Mouse (Mus musculus): ENCODE results near the gene Zfp511. TPM values are rescaled to one million over a fixed set of nuclear protein-coding genes. Genes with fewer than 3 reads are reported as not detected.

Zfp511 gene
- polyA plus RNA-seq, 1 experiment from 2014 or later: 49.9 TPM

DNA sequence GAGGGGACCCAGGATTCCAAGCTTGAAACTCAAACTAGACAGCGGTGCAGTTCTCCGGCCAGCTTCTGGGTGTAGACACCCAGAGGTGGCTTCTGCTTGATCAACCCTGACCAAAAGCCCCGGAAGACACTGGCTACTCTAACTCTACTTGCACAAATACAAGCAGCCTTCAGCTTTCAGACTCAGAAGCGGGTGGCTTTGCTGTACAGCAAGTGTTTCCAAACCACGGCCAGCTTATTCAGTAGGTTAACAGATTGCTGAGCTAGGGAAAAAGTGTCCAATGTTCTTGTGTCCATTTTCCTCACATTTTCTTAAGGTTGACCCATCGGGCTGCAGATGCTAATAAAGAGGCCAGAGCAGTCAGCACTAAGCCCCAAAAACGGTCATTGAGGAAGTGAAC is 22.3 kb downstream of the Zfp511 start:
- 6% methylated on average over 7 of the region's 7 CpGs for WGBS
- no peaks in the 10 kb centered on the region for H3K9me3 ChIP-seq (ENCODE audit: control insufficient read depth, low read length)
- peak overlapping the region; percentile 52 for H3K9ac ChIP-seq (ENCODE audit: low read depth, low read length)
- H3K27me3 ChIP-seq (ENCODE audit: control insufficient read depth, insufficient read depth, low read length): peaks cover 18% of the 10 kb centered on the region
- peak overlapping the region; percentile 36 for H3K4me3 ChIP-seq (ENCODE audit: low read depth, low read length)
- DNase-seq (ENCODE audit: low spot score) (no peak), ATAC-seq (ENCODE audit: low FRiP score) (no peak)
- H3K36me3 ChIP-seq (ENCODE audit: control insufficient read depth, insufficient read depth, low read length): no peaks in the 10 kb centered on the region
- H3K4me1 ChIP-seq (replicated peaks; ENCODE audit: control insufficient read depth, insufficient read depth, low read length): peaks cover 25% of the 10 kb centered on the region
- H3K27ac ChIP-seq (ENCODE audit: low read depth, low read length): peak overlapping the region; percentile 97
- H3K4me2 ChIP-seq (replicated peaks; ENCODE audit: low read depth, low read length): peak overlapping the region; percentile 66

DNA sequence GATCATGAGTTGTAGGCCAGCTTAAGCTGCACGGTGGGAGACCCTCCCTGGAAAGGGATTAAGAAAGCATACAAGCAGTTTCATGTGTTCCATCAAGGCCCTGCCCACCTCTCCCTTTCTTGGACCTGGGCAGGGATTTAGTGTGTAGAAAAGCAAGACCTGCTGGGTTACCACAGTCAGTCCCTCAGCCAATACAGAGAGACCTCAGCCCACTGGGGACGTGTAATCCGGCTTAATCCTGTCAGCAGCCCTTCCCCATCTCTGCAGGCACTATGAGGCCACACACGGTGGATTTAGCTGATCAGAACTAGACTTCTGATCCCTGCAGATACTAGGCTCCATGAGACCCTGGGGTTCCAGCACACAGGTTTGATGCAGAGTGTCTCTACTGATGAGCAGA is 23.4 kb downstream of the Zfp511 start:
- Histone ChIP-seq H3K27ac (ENCODE audit: low read depth, low read length) (0 out of 2 replicates have a peak overlapping the region, but pooled peaks have one; percentile 81), H3K36me3 (ENCODE audit: control insufficient read depth, insufficient read depth, low read length) (no peaks in the 10 kb centered on the region), H3K4me1 (replicated peaks; ENCODE audit: control insufficient read depth, insufficient read depth, low read length) (peaks cover 25% of the 10 kb centered on the region), H3K4me3 (ENCODE audit: low read depth, low read length) (no peak overlapping the region), H3K27me3 (ENCODE audit: control insufficient read depth, insufficient read depth, low read length) (peaks cover 18% of the 10 kb centered on the region), H3K4me2 (replicated peaks; ENCODE audit: low read depth, low read length) (no peak overlapping the region), H3K9ac (ENCODE audit: low read depth, low read length) (no peak overlapping the region), H3K9me3 (ENCODE audit: control insufficient read depth, low read length) (no peaks in the 10 kb centered on the region)
- ATAC-seq (ENCODE audit: low FRiP score) (no peak), DNase-seq (ENCODE audit: low spot score) (peak; percentile 15)
- WGBS: 13% methylated on average over 4 of the region's 4 CpGs

DNA sequence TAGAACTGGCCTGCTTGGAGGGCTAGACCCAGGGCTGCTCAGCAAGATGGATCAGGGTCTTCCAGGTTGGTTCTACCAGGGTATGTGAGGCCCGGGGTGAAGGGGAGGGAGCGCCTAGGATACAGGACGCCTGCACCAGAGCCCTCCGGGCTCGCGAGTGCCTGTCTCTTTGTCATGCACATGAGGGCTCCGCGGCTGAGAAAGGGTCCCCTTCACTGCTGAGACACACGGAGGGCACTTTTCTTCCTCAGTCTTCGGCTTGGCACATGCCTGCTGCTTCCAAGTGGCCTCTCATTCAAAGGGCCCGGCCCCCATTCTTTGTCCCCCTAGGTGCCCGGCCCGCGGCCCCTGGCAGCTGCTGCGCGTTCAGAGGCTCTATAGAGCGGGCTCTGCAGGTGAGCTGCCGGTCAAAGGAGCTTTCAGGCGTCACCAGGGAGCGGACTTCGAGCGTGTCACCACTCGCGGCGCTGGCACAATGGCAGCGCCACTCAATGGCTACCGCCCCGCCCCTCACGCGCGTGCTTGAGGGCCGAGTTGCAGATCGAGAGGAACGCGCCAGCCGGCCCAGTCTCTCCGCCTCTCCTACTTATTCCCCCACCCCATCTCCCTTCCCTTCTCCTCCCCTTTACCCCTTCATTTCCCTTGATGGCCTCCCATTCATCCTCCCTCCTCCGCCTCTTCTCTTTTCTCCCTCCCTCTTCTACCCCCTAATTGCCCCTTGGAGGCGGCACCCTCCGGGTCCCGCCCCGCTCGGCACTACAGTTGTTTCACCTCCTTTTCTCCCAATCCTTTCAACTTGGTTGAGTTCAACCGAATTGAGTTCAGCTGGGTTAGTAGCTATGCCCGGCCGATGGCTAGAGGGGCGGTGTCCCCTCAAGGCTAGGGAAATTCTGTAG is 25.0 kb downstream of the Zfp511 start:
- Histone ChIP-seq H3K9ac (ENCODE audit: low read depth, low read length) (peak overlapping the region; percentile 56), H3K36me3 (ENCODE audit: control insufficient read depth, insufficient read depth, low read length) (no peaks in the 10 kb centered on the region), H3K27ac (ENCODE audit: low read depth, low read length) (peak overlapping the region; percentile 81), H3K4me3 (ENCODE audit: low read depth, low read length) (peak overlapping the region; percentile 25), H3K9me3 (ENCODE audit: control insufficient read depth, low read length) (no peaks in the 10 kb centered on the region), H3K27me3 (ENCODE audit: control insufficient read depth, insufficient read depth, low read length) (peaks cover 18% of the 10 kb centered on the region), H3K4me1 (replicated peaks; ENCODE audit: control insufficient read depth, insufficient read depth, low read length) (peaks cover 25% of the 10 kb centered on the region), H3K4me2 (replicated peaks; ENCODE audit: low read depth, low read length) (peak overlapping the region; percentile 60)
- DNase-seq (ENCODE audit: low spot score): peak; percentile 91
- WGBS: under 1% methylated on average over 46 of the region's 47 CpGs
- peak; percentile 72 for ATAC-seq (ENCODE audit: low FRiP score)

DNA sequence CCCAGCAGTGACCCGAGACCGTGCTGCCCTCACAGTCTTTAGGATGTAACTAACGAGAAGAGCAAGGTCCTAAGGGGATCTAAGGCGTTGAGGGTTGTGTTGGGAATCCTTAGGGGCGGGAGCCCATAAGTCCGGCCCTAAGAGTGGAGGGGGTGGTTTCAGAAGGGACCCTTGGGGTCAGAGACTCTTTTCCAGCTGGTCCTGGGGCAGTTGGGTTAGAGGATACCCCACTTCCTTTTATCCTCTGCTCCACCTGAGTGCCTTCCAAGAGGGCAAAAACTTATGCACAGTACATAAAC is 25.6 kb downstream of the Zfp511 start:
- Histone ChIP-seq H3K4me3 (ENCODE audit: low read depth, low read length) (peak overlapping the region; percentile 25; the same call in 1 of the 2 replicates), H3K36me3 (ENCODE audit: control insufficient read depth, insufficient read depth, low read length) (no peaks in the 10 kb centered on the region), H3K27me3 (ENCODE audit: control insufficient read depth, insufficient read depth, low read length) (peaks cover 18% of the 10 kb centered on the region), H3K9ac (ENCODE audit: low read depth, low read length) (0 out of 2 replicates have a peak overlapping the region, but pooled peaks have one; percentile 19), H3K9me3 (ENCODE audit: control insufficient read depth, low read length) (no peaks in the 10 kb centered on the region), H3K4me2 (replicated peaks; ENCODE audit: low read depth, low read length) (peak overlapping the region; percentile 60), H3K27ac (ENCODE audit: low read depth, low read length) (peak overlapping the region; percentile 81), H3K4me1 (replicated peaks; ENCODE audit: control insufficient read depth, insufficient read depth, low read length) (peaks cover 25% of the 10 kb centered on the region)
- WGBS: 2% methylated on average over 6 of the region's 6 CpGs
- ATAC-seq (ENCODE audit: low FRiP score) (peak; percentile 4), DNase-seq (ENCODE audit: low spot score) (no peak)

DNA sequence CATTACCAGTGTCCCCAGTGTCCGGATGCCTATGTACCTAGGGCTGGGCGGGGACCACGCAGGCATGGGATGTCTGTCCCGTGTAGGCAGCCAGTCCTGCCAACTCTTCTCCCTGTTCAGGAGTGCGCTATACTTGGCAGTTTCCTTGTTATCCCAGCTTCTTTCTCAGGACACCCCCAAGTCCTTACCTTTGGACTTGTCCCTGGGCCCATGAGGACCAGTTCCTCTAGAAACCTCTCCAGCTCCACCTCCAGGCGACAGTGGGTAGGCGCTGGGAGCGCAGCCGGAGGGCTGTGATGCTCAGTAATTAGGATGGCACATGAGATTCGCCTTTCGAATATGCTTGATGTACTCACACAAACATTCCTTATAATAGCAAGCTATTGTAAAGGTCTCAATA is 26.1 kb downstream of the Zfp511 start:
- H3K27me3 ChIP-seq (ENCODE audit: control insufficient read depth, insufficient read depth, low read length): peaks cover 15% of the 10 kb centered on the region
- H3K4me1 ChIP-seq (replicated peaks; ENCODE audit: control insufficient read depth, insufficient read depth, low read length): peaks cover 23% of the 10 kb centered on the region
- H3K4me2 ChIP-seq (replicated peaks; ENCODE audit: low read depth, low read length): peak overlapping the region; percentile 60; the same call in 1 of the 2 replicates
- H3K9me3 ChIP-seq (ENCODE audit: control insufficient read depth, low read length): no peaks in the 10 kb centered on the region
- H3K27ac ChIP-seq (ENCODE audit: low read depth, low read length): peak overlapping the region; percentile 81
- 9% methylated on average over 11 of the region's 11 CpGs for WGBS
- ATAC-seq (ENCODE audit: low FRiP score) (peak; percentile 1; the same call in 1 of the 2 replicates), DNase-seq (ENCODE audit: low spot score) (peak; percentile 69)
- H3K4me3 ChIP-seq (ENCODE audit: low read depth, low read length): no peak overlapping the region
- H3K9ac ChIP-seq (ENCODE audit: low read depth, low read length): no peak overlapping the region
- no peaks in the 10 kb centered on the region for H3K36me3 ChIP-seq (ENCODE audit: control insufficient read depth, insufficient read depth, low read length)

DNA sequence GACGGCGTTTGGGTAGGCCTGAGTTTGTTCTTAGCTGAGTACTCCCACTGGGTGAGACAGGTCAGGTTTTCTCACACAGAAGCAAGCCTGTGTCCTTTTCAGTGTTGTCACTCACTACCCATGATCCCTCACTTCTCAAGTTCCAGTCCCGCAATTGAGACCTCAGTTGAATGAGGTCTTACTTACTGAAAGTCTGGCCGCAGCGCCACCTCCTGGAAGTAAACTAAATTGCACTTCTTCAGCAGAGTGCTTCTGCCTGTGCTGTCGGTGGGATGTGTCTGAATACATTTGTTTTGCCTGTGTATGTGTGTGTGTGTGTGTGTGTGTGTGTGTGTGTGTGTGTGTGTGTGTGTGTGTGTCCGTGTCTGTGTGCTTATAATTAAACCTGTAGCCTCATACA is 26.9 kb downstream of the Zfp511 start:
- H3K4me3 ChIP-seq (ENCODE audit: low read depth, low read length): no peak overlapping the region
- ATAC-seq (ENCODE audit: low FRiP score) (no peak), DNase-seq (ENCODE audit: low spot score) (peak; percentile 90)
- no peak overlapping the region for H3K9ac ChIP-seq (ENCODE audit: low read depth, low read length)
- WGBS: 19% methylated on average over 7 of the region's 7 CpGs
- no peak overlapping the region for H3K27ac ChIP-seq (ENCODE audit: low read depth, low read length)
- no peaks in the 10 kb centered on the region for H3K36me3 ChIP-seq (ENCODE audit: control insufficient read depth, insufficient read depth, low read length)
- no peaks in the 10 kb centered on the region for H3K9me3 ChIP-seq (ENCODE audit: control insufficient read depth, low read length)
- H3K4me1 ChIP-seq (replicated peaks; ENCODE audit: control insufficient read depth, insufficient read depth, low read length): peaks cover 20% of the 10 kb centered on the region; the same call in 1 of the 2 replicates
- peaks cover 15% of the 10 kb centered on the region for H3K27me3 ChIP-seq (ENCODE audit: control insufficient read depth, insufficient read depth, low read length)
- H3K4me2 ChIP-seq (replicated peaks; ENCODE audit: low read depth, low read length): no peak overlapping the region

DNA sequence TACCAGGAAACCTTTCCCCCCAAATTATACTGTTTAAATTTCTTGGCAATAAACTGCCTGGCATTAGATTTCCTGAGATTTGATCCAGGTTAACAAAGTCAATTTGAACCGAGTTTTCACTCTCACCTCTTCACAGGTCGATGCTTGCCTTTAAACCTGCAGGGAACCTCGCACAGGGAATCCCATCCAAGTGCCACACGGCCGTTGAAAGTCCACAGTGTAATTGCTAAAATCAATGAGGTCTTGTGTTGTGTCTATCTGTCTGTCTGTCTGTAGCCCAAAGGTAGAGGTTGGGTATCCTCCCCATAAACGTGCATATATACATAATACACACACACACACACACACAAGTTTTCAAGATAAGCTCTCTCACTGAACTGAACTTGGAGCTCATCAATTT is 31.2 kb downstream of the Zfp511 start:
- 69% methylated on average over 6 of the region's 6 CpGs for WGBS
- Histone ChIP-seq H3K4me3 (ENCODE audit: low read depth, low read length) (no peak overlapping the region), H3K27me3 (ENCODE audit: control insufficient read depth, insufficient read depth, low read length) (no peaks in the 10 kb centered on the region; the same call in 1 of the 2 replicates), H3K36me3 (ENCODE audit: control insufficient read depth, insufficient read depth, low read length) (no peaks in the 10 kb centered on the region), H3K4me1 (replicated peaks; ENCODE audit: control insufficient read depth, insufficient read depth, low read length) (no peaks in the 10 kb centered on the region), H3K9me3 (ENCODE audit: control insufficient read depth, low read length) (no peaks in the 10 kb centered on the region), H3K4me2 (replicated peaks; ENCODE audit: low read depth, low read length) (no peak overlapping the region), H3K9ac (ENCODE audit: low read depth, low read length) (no peak overlapping the region), H3K27ac (ENCODE audit: low read depth, low read length) (no peak overlapping the region)
- ATAC-seq (ENCODE audit: low FRiP score) (no peak), DNase-seq (ENCODE audit: low spot score) (no peak)

DNA sequence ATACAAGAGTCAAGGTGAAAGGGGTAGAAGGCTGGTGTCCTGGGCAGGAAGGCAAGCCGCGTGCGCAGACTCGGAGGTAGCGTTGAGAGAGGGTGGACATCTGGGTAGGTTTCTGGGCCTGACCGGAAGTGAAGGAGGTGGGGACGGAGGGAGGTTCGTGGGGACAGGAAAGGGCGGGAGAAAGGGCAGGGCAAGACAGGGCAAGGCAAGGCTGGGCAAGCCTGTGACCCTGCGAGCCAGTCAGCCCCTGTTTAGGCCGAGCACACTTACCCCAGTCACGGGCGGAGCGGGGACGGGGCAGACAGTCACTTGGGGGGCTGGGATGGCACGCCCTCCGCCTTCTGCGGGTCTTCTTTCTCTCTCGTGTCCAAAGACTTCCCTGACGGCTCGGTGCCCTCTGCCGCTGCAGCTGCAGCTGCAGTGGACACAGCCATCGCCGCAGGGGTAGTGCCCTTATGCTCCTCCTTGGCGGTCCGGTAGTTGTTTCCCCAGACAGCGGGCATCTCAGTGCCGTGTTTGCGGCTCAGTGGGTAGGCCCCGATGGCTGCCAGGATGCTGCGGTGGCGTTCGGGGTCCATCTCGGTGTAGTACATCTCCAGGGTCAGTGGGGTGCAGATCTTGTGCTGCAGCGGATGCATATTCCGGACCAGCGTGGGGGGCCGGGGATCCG is 34.0 kb downstream of the Zfp511 start:
- Histone ChIP-seq H3K4me3 (ENCODE audit: low read depth, low read length) (0 out of 2 replicates have a peak overlapping the region, but pooled peaks have one; percentile 10), H3K9ac (ENCODE audit: low read depth, low read length) (peak overlapping the region; percentile 45; the same call in 1 of the 2 replicates), H3K27ac (ENCODE audit: low read depth, low read length) (no peak overlapping the region), H3K27me3 (ENCODE audit: control insufficient read depth, insufficient read depth, low read length) (no peaks in the 10 kb centered on the region), H3K4me2 (replicated peaks; ENCODE audit: low read depth, low read length) (peak overlapping the region; percentile 36), H3K9me3 (ENCODE audit: control insufficient read depth, low read length) (no peaks in the 10 kb centered on the region), H3K36me3 (ENCODE audit: control insufficient read depth, insufficient read depth, low read length) (no peaks in the 10 kb centered on the region), H3K4me1 (replicated peaks; ENCODE audit: control insufficient read depth, insufficient read depth, low read length) (no peaks in the 10 kb centered on the region)
- 32% methylated on average over 38 of the region's 39 CpGs for WGBS
- DNase-seq (ENCODE audit: low spot score) (peak; percentile 27), ATAC-seq (ENCODE audit: low FRiP score) (no peak)
